Mouse (Mus musculus) kidney, adult 8-10 months (tissue): Measurements from ENCODE around the gene Marcks.

Experiments used
- DNase-seq, 2 experiments: peaks; one replicate each; pipeline ENCODE4 v3.0.0; 2022

The Marcks gene

GRCm38 (mm10) chr10:37138778-37139442, at the start of gene Marcks:
Gene Marcks, minus strand, starts transcription at chr10:37138920.
- DNase-seq: peak; percentile 65 to 79

GRCm38 (mm10) chr10:37177071-37177470, 38.4 kb upstream of the Marcks start:
- no peak for DNase-seq

DNA sequence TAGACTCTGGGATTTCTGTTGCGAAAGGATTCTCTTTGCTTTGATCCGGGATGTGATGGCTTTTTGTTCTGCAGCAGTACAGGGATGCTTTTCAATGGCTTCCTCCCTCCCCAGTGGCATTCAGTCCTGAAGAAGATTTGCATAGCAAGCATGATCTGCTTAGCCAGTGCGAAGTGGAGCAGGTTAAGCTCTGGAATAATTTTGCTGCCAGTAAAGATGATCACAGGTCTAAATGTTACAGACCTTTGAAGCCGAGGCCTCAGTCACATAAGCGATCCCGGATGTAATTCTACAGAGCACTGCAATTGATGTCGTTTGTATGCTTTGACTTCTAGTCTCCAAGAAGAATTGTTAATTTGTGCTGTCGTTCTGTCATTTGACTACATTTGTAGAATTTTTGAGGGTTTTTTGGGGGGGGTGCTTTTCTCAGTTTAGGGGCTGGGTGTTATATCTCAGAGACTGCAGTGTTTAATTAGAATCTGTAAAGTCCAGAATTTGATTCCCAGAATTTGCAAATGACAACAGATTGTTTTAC, 33.8 kb upstream of the Marcks start:
- DNase-seq: no peak

GRCm38 (mm10) chr10:37171711-37172415, 33.1 kb upstream of the Marcks start:
- DNase-seq: no peak

- DNase-seq: no peak
Observed at GRCm38 (mm10) chr10:37170878-37171277, 32.2 kb upstream of the Marcks start.

- no peak for DNase-seq
Observed at GRCm38 (mm10) chr10:37170466-37170865, 31.7 kb upstream of the Marcks start.

- DNase-seq: no peak
Observed at GRCm38 (mm10) chr10:37167527-37167926, 28.8 kb upstream of the Marcks start.

- DNase-seq: no peak
Observed at GRCm38 (mm10) chr10:37159731-37160130, 21.0 kb upstream of the Marcks start.

DNA sequence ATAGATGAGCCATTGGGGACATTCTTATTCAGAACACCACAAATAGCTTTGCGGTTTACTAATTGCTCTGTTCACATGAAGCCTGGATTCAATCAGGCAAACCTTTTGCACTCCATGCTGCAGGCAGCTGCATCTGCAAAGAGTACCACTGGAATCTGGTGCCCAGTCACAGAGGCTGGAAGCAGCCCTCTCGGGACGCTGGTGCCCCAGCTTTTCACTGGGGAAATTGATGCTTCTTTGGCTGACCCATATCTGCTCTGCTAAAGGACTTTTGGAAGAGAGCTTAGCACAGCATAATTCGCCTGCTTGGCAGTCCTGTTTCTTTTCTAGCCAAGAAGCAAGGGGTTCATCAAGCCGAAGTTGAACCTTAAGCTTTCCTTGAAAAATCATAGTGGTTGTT, 18.4 kb upstream of the Marcks start:
- DNase-seq: no peak

DNA sequence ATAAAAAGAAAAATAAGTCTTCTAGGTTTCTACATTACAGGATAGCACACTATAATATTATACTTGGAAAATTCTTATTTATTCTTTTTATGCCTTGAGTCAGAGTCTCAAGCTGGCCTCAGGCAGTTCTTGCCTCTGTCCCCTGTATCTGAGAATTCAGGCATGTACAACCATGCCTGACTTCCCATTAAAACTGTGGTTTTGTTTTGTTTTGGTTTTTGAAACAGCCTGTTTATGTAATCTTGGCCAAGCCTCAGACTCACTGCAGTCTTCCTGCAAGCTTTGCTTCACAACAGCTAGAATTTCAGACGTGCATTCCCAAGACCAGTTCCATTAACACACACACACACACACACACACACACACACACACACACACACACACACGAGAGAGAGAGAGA, 16.4 kb upstream of the Marcks start:
- DNase-seq: no peak

DNA sequence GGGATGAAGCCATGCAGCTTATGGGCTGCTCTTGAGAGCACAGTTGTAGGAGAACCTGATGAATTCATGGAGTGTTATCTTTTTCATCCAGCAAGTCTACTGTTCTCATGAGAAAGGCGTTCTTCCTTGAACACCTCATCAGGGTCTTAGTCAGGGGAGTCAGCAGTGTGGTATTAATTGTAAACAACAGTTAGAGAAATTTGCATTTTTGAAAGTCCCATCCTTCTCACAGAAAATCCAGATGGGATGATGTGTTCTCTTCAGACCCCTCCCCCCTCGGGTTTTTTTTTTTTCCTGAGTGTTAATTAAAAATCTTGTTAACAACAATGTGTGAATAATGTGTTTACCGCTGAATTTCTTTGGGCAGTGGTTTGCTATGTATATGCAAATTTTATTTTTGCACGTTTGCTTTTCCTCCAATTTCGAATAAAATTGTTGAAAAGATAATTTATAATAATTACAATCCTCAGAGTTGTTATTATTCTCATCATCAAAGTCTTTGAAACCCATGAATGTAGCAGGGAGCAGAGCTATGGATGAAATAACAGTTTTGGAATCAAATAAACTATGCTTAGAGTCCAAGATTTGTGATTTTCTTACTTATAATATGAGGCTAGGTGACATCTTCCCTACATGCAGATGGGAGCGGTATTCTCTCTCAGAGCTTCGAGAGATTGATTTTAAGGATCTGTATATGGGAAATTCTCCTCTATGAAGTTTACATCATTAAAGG, 13.0 kb upstream of the Marcks start:
- no peak for DNase-seq

DNA sequence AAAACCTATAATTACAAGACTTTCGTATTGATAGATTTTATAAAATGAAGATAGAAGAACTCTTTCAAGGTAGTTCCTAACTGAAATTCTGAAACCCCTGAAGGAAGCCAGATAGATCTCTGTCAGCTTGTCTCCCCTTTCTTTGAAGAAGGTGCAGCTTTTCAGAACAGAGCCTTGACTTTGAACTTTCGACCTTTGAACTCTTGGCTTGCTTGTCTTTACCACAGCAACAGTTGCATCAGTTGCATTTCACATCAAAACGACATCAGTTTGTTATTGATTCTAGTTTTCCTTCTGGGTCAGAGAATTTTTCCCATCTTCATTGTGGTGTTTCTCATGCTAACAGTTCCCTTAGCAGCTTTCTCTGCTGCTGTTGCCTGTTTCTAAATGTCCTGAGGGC, 9.3 kb upstream of the Marcks start:
- no peak for DNase-seq

- no peak for DNase-seq
Observed at GRCm38 (mm10) chr10:37145456-37145855, 6.7 kb upstream of the Marcks start.

GRCm38 (mm10) chr10:37141621-37142020, 2.9 kb upstream of the Marcks start:
- no peak for DNase-seq

GRCm38 (mm10) chr10:37140736-37141451, 2.2 kb upstream of the Marcks start:
- peak; percentile 77 to 79 for DNase-seq

- peak in 1 of 2 experiments; percentile 32 for DNase-seq
Observed at GRCm38 (mm10) chr10:37140166-37140735, 1.5 kb upstream of the Marcks start.

DNA sequence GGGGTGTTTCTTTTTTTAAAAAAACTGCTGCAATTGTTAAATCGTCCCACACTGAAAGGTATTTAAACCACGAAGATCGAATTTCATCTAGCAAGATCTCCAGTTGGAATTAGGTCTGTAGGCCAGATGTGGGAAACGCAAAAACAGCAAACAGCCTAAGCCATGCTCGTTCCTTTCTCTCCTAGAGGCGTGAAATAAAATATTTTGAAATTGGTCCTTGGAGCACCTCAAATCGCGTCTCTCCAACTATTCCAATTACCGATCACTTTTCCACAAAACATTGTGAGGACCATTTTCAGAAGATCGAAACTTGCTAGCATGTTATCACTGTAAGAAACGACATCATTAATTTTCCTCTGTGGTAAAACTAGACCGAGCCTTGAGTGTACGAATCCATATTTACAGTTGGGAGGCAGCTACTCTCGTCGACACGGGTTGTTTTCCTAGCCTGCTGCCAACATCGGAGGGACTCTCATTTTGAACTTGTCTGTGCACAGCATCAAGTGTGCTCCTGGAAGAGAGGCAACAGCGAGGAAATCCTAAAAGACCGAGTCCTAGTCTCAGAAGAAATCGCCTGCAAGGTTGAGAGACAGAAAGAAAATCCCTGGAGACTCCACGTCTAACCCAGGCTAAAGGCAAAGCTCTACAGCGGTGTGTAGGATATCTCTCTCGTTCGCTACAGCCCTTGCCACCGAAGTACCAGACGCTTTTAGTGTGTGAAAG, 884 bp upstream of the Marcks start:
- DNase-seq: peak in 1 of 2 experiments; percentile 17

DNA sequence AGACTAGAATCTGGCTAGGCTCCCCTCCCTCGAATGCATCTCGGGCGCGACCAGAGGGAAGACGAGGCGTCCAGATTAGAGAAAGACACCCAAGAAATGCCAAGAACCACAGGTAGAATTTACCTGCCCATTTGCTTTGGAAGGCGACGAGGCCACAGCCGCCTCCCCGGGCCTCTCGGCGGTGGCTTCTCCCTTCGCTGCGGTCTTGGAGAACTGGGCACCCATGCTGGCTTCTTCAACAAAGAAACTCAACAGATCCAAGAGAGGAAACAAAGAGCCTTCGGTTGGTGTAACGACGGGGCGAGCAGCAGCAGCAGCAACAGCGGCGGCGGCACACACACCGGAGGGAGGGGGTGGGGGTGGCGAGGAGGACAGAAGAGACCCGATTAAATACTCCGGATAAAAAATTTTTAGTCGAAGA, 399 bp downstream of the Marcks start:
- DNase-seq: peak in 1 of 2 experiments; percentile 11

GRCm38 (mm10) chr10:37137531-37138310, 999 bp downstream of the Marcks start:
- peak; percentile 28 to 31 for DNase-seq

GRCm38 (mm10) chr10:37136981-37137518, 1.7 kb downstream of the Marcks start:
- peak; percentile 75 to 85 for DNase-seq
